Mouse (Mus musculus) forebrain, embryonic 16.5 days (tissue): ENCODE results near the gene Cog4. TPM values are rescaled to one million over a fixed set of nuclear protein-coding genes. Genes with fewer than 3 reads are reported as not detected.

Experiments used
- ATAC-seq: fragments of 200-750 bp; cut with Nextera tagmentation; 2 replicates; pipeline ENCODE4 v1.8.0; 2017; ENCODE audit warnings: mild to moderate bottlenecking, moderate library complexity
- H3K27ac ChIP-seq: fragments of 300-500 bp; sonication (generic); 2 replicates; pipeline ENCODE4 v1.5.1; 2014; ENCODE audit warnings: low read length, control low read depth
- H3K27me3 ChIP-seq: fragments of 300-500 bp; sonication (generic); replicated peaks from 2 replicates; pipeline ENCODE4 v1.6.1; 2014; ENCODE audit warnings: low read length; ENCODE audit not compliant: control insufficient read depth, insufficient read depth
- H3K36me3 ChIP-seq: fragments of 300-500 bp; sonication (generic); 2 replicates; pipeline ENCODE4 v1.6.1; 2014; ENCODE audit not compliant: control insufficient read depth, insufficient read depth
- H3K4me1 ChIP-seq: fragments of 300-500 bp; sonication (generic); replicated peaks from 2 replicates; pipeline ENCODE4 v1.6.1; 2014; ENCODE audit warnings: low read length; ENCODE audit not compliant: control insufficient read depth, insufficient read depth
- H3K4me2 ChIP-seq: fragments of 300-500 bp; sonication (generic); 2 replicates; pipeline ENCODE4 v1.6.1; 2014; ENCODE audit warnings: mild to moderate bottlenecking, low read length, control low read depth
- H3K4me3 ChIP-seq: fragments of 300-500 bp; sonication (generic); replicated peaks from 2 replicates; pipeline ENCODE4 v1.5.1; 2014; ENCODE audit warnings: mild to moderate bottlenecking, low read length, control low read depth
- H3K9ac ChIP-seq: fragments of 300-500 bp; sonication (generic); replicated peaks from 2 replicates; pipeline ENCODE4 v1.6.1; 2014; ENCODE audit warnings: low read depth, low read length, control low read depth
- H3K9me3 ChIP-seq: fragments of 300-500 bp; sonication (generic); 2 replicates; pipeline ENCODE4 v1.6.1; 2016; ENCODE audit warnings: low read length; ENCODE audit not compliant: control insufficient read depth
- WGBS: fragments of 180-500 bp; shearing (Covaris S2); extraction: QIAGEN DNeasy Blood & Tissue Kit; methylation state at CpG from one replicate; pipeline ENCODE4 v1.1.7; 2014; 5-methylcytosine and 5-hydroxymethylcytosine counted together
- polyA plus RNA-seq: library from polyadenylated mRNA; unstranded; fragments of >200 nt; fragmentation: Nextera tagmentation; extraction: Ambion mirVana; gene quantifications from 2 replicates; pipeline ENCODE4 v1.2.1, GENCODE M21; 2015

Cog4 gene
- 65.0 and 69.3 TPM in 2 replicates for polyA plus RNA-seq

DNA sequence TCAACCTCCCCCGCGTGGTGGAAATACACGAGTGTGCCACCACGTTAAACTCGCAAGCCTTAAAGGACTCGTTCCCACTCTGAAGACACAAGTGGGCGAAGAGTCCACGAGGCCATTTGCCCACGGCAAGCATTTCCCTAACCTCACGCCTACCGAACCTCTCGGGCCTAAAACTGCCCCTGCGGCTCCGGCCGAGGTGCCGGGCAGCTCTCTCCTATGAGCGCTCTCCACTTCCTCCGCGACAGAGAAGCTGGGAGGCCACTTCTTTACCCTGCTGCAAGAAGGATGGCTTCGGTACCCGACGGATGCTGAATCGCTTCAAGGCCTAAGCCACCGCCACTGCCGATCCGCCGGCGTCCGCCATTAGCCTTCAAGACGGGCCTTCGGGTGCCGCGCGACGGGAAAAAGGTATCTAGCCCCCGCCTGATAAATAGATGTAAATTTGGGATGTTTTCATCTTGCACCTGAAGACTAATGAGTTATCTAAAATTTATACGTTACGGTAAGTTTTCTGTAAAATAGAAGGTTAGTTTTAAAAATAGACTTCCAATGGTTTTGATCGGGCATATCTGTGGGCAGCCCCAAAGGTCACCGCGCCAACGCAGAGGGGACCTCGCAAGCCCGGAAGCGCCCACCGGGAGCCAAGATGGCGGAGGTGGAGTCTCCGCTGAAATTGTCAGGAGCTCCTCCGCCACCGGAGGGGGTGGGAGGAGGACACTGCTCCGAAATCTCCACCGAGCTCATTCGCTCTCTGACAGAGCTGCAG is at the start of gene Cog4, which contains the start of gene Sf3b3:
Cog4 (plus strand) TSS at position 196 of the 766 bp plus-strand sequence.
Sf3b3 (minus strand) TSS at position 383 of the 766 bp plus-strand sequence.
- peak within 1 kb of the TSS; percentile 90 for H3K9ac ChIP-seq
- ATAC-seq, result peak; percentile 93
- peak within 1 kb of the TSS; percentile 82 for H3K27ac ChIP-seq
- H3K4me1 ChIP-seq, result peaks cover 23% of the 10 kb centered on the region
- no peaks in the 10 kb centered on the region for H3K27me3 ChIP-seq
- H3K4me2 ChIP-seq, result peak within 1 kb of the TSS; percentile 96
- WGBS, result under 1% methylated on average over 53 of the region's 53 CpGs
- no peaks in the 10 kb centered on the region for H3K9me3 ChIP-seq
- H3K4me3 ChIP-seq, result peak within 1 kb of the TSS; percentile 96
- peaks cover 28% of the 10 kb centered on the region for H3K36me3 ChIP-seq

DNA sequence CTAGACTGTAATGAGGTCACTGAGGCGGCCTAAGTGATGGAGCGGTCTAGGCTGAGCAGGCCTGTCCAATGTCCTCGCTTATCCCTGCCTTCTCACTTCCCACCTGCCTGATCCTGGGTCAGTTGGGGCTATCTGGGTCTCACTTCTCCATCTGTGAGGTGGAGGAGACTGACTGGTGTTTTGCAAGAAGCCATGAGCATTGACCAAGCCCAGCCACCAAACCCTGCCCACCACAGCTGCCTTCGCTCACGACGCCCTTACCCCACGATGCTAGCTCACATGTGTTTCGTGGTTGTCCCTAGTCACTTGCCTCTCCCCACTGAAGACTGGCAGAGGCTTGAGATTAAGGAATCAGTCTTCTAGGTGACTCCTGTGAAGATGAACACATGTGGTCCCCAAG is 49.3 kb upstream of the Cog4 start:
- H3K4me3 ChIP-seq, result no peak overlapping the region
- ATAC-seq, result no peak
- H3K27me3 ChIP-seq, result no peaks in the 10 kb centered on the region
- no peaks in the 10 kb centered on the region for H3K36me3 ChIP-seq
- H3K4me1 ChIP-seq, result no peaks in the 10 kb centered on the region
- H3K9me3 ChIP-seq, result no peaks in the 10 kb centered on the region
- 96% methylated on average over 8 of the region's 8 CpGs for WGBS
- no peak overlapping the region for H3K9ac ChIP-seq
- H3K4me2 ChIP-seq, result no peak overlapping the region
- H3K27ac ChIP-seq, result no peak overlapping the region

DNA sequence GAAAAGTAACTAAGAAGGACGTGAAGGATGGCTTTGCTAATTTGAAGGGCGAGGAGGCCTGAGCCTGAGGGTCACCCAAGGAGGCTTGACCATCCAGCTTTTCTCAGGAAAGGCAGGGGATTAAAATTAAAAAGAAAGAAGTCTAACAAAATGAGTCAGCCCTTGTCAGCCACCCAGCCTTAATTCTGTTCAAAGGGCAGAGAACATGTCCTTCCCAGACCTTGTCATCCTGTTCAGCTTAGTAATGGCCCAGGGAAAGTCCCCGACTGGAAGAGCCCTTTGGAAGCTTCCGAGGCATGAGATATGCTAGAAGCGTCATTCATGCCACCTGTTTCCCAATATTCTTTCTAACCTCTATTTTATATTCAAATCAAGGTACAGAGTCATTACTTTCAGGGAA is 43.4 kb upstream of the Cog4 start:
- Histone ChIP-seq H3K4me1 (no peaks in the 10 kb centered on the region), H3K9me3 (no peaks in the 10 kb centered on the region), H3K4me3 (no peak overlapping the region), H3K27ac (no peak overlapping the region), H3K36me3 (no peaks in the 10 kb centered on the region), H3K27me3 (no peaks in the 10 kb centered on the region), H3K4me2 (no peak overlapping the region), H3K9ac (no peak overlapping the region)
- 88% methylated on average over 5 of the region's 5 CpGs for WGBS
- no peak for ATAC-seq

DNA sequence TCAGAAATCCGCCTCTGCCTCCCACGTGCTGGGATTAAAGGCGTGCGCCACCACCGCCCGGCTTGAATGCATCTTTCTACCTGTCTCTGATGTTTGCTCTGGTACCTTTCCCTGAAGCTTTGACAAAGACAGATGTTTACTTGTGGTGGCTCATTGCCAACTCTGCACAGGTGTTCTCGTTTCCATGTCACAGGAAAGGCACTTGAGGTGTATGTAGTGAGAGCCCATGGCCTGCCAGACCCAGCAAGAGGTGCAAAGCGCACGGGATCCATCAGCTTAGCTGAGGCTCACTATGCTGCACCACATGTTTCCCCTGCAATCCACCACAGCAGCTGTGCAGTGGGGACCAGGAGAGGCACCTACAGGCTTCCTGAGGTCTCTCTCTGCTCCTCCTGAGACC is 42.5 kb upstream of the Cog4 start:
- no peak overlapping the region for H3K9ac ChIP-seq
- no peaks in the 10 kb centered on the region for H3K36me3 ChIP-seq
- H3K9me3 ChIP-seq, result no peaks in the 10 kb centered on the region
- no peak overlapping the region for H3K4me2 ChIP-seq
- H3K27me3 ChIP-seq, result no peaks in the 10 kb centered on the region
- H3K4me1 ChIP-seq, result no peaks in the 10 kb centered on the region
- H3K27ac ChIP-seq, result no peak overlapping the region
- no peak overlapping the region for H3K4me3 ChIP-seq
- WGBS, result 84% methylated on average over 9 of the region's 9 CpGs
- no peak for ATAC-seq

DNA sequence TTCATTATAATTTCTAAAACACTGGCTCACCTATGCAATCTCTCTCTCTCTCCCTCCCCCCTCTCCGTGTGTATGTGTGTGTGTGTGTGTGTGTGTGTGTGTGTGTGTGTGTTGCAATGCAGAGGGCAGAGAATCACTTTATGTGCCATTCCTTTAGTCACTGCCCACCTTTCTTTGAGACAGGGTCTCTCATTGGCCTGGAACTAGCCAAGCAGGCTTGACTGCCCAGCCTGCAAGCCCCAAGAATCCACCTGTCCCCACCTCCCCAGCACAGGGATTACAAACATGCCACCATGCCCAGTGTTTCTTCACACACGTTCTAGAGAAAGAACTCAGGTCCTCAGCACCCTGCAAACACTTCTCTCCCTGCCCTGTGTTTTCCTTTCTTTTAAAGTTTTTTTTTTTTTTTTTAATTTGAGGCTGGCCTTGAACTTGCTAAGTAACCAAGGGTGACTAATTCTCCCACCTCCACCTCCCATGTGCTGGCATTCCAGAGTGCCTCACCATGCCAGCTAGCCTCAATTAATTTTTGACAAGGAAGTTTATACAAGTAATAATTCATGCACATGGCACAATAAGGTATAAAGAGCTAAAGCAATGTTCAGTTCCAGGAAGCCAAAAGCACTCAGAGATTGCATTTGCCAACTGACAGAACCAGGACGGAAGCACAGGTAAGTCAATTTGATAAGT is 41.4 kb upstream of the Cog4 start:
- Histone ChIP-seq H3K27me3 (no peaks in the 10 kb centered on the region), H3K4me2 (no peak overlapping the region), H3K27ac (no peak overlapping the region), H3K9ac (no peak overlapping the region), H3K4me1 (no peaks in the 10 kb centered on the region), H3K4me3 (no peak overlapping the region), H3K36me3 (peaks cover 8% of the 10 kb centered on the region; the same call in 1 of the 2 replicates), H3K9me3 (no peaks in the 10 kb centered on the region)
- 58% methylated on average over 3 of the region's 3 CpGs for WGBS
- ATAC-seq, result no peak

DNA sequence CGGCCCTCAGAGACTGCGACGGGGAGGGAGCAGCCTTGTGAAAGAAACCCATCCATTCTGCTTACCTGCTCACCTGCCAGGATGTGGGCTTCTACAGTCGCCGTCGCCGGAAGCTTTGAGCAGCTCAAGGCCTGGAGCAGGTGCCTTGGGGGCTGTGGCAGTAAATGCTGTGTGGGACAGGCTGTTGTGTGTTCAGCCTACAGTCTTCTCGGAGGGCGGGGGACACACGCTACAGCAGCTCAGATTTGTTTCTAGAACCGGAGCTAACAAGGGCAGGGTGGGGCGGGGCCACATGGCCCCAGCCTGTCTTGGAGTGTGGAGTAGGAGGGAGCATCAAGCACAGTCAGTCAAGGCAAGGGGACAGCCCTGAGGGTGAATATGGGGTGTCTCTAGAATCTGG is 40.7 kb upstream of the Cog4 start, which contains the start of gene Il34:
Il34 (minus strand) TSS at position 256 of the 400 bp plus-strand sequence.
- no peaks in the 10 kb centered on the region for H3K4me1 ChIP-seq
- H3K27me3 ChIP-seq, result no peaks in the 10 kb centered on the region
- no peak within 1 kb of the TSS for H3K4me3 ChIP-seq
- no peak within 1 kb of the TSS for H3K9ac ChIP-seq
- H3K27ac ChIP-seq, result no peak within 1 kb of the TSS
- no peak for ATAC-seq
- no peak within 1 kb of the TSS for H3K4me2 ChIP-seq
- peaks cover 15% of the 10 kb centered on the region; the same call in 1 of the 2 replicates for H3K36me3 ChIP-seq
- WGBS, result 42% methylated on average over 12 of the region's 12 CpGs
- H3K9me3 ChIP-seq, result no peaks in the 10 kb centered on the region

DNA sequence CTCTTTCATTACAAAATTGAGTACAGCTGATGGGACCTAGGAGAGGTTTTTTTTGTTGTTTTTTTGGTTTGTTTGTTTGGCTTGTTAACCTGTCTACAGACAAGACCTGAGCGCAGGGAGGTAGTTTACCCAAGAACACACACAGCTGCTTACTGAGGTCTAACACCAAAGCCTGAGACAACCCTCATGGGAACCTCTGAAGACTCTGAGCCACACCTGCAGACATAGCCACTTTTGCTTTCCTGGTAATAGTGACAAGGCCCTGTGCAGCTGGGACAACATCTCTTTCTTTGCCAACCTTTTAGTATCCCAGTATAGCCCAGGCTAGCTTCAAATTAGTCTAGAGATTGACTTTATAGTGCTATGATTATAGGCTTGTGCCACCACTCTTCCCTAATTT is 40.3 kb upstream of the Cog4 start:
- no peak overlapping the region for H3K27ac ChIP-seq
- no peaks in the 10 kb centered on the region for H3K27me3 ChIP-seq
- H3K4me3 ChIP-seq, result no peak overlapping the region
- no peak for ATAC-seq
- peaks cover 19% of the 10 kb centered on the region for H3K36me3 ChIP-seq
- no peaks in the 10 kb centered on the region for H3K4me1 ChIP-seq
- 94% methylated on average over 1 of the region's 1 CpGs for WGBS
- no peak overlapping the region for H3K4me2 ChIP-seq
- H3K9ac ChIP-seq, result no peak overlapping the region
- H3K9me3 ChIP-seq, result no peaks in the 10 kb centered on the region

DNA sequence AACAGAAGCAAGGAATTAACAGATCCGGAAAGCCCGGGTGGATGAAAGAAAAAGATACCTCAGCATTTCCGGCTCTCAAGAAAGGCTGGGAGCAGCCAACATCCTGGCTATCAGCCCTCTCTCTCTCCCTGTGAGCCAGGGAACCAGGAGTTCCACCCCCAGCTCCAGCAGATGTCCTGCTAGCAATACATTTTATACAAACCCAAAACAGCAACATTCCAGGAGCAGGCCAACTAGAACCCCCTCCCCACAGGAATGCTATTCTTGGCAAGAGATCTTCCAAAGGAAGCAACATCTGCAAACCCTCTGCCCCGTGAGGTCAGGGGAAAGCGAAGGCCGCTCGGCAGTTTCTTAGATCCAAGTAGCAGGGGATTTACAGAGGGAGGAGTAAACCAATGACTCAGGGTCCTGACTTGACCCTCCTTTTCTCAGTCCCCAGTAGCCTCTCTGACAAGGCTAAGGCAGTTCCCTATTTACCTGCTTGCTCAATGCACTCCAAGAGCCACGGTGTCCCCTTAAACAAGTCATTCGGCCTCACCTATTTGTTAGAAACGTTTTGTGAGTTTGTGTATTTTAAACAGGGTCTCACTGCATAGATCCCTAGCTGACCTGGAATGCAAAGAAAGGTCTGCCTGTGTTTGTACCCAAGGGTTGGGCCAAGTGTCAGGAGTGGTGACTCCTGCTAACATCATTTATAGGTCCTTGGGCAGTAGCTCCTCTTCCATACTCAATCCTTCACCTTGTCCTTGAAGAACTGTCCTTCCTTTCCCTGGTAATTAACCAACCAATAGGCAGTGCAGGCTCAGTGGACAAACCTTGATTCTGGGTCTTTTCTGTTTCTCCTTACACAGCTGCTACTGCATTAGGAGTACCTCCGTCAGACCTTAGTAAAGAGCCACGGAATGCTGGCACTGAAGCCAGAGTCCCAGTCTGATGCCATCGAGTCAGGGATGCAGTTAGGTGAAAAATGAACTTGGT is 37.6 kb upstream of the Cog4 start:
- H3K4me2 ChIP-seq, result no peak overlapping the region
- no peak overlapping the region for H3K27ac ChIP-seq
- H3K27me3 ChIP-seq, result no peaks in the 10 kb centered on the region
- no peaks in the 10 kb centered on the region for H3K9me3 ChIP-seq
- H3K4me3 ChIP-seq, result no peak overlapping the region
- peaks cover 37% of the 10 kb centered on the region for H3K36me3 ChIP-seq
- no peak for ATAC-seq
- H3K9ac ChIP-seq, result no peak overlapping the region
- H3K4me1 ChIP-seq, result no peaks in the 10 kb centered on the region
- WGBS, result 61% methylated on average over 13 of the region's 13 CpGs

DNA sequence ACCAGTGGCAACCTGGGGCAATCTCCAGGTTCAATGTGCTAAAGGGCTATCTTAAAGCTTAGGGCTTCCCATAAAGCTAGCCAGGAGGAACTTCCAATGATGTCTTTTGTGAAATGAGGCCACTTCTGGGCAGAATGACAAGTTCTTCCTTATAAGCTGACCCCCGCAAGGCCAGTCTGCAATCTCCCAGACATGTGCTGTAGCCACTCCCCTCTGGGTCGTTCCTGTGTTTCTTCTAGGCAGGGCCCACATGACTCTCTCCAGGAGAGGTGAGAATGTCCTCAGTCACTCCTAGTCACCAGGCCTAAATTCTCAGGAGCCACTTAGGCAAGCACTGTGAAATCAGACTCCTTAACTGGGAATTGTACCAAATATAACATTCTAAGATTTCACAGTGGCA is 36.6 kb upstream of the Cog4 start:
- no peak for ATAC-seq
- H3K27me3 ChIP-seq, result no peaks in the 10 kb centered on the region
- no peak overlapping the region for H3K9ac ChIP-seq
- H3K4me3 ChIP-seq, result no peak overlapping the region
- 70% methylated on average over 2 of the region's 2 CpGs for WGBS
- H3K27ac ChIP-seq, result no peak overlapping the region
- H3K9me3 ChIP-seq, result no peaks in the 10 kb centered on the region
- no peaks in the 10 kb centered on the region for H3K4me1 ChIP-seq
- H3K36me3 ChIP-seq, result peaks cover 47% of the 10 kb centered on the region
- H3K4me2 ChIP-seq, result no peak overlapping the region
